Mouse (Mus musculus) spleen, postnatal 0 days (tissue): ENCODE results near the gene Gm7982. TPM values are rescaled to one million over a fixed set of nuclear protein-coding genes. Genes with fewer than 3 reads are reported as not detected.

Experiments
- polyA plus RNA-seq: library from polyadenylated mRNA; unstranded; fragments of >200 nt; fragmentation: Nextera tagmentation; extraction: Ambion mirVana; gene quantifications from 2 replicates; pipeline ENCODE4 v1.2.1, GENCODE M21; 2015

Gm7982 gene
- polyA plus RNA-seq, result not detected in 2 replicates

DNA sequence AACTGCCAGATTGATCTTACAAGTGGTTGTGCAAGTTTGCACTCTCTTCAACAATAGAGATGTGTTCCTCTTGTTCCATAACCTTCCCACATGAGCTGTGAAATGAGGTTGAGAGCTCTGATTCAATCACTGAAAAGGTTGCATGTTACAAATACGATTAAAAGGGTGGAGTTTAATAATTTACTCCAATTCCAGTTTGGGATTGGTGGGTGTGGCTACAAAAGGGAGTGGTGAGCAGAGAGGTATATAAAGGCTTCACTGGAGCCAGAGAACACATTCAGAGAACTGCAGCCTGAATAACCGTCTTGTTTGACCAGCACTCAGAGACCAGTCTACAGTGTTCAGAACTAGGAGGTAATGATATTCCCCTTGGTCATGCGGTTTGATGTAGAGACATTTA, at the start of gene Gm7982:
TSS of gene Gm7982 (plus strand) at position 301 of the 400 bp plus-strand sequence.

DNA sequence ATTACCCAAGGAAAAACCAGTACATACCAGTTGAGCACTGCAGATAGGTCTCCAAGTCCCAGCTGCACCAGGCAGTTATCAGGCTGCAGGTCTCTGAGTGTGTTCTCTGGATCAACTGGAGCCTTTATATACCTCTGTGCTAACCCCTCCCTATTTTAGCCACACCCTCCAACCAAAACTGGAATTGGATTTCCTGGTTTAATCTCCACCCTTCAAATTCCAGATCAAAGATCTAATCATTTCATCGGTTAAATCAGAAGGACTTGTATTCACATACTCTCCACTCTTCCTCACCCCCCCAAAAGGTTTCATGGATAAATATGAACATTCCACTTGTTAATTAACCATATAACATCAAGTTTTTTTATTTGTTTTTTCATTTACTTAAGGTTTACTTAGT, 5.7 kb upstream of the Gm7982 start, which contains the start of gene Gm7978:
TSS of gene Gm7978 (minus strand) at position 101 of the 400 bp plus-strand sequence.

GRCm38 (mm10) chr5:95775690-95776089, 33.9 kb downstream of the Gm7982 start, which contains the start of gene E330014E10Rik:
Gene E330014E10Rik (plus strand): TSS chr5:95775990.

Other genes with a start within 250 kb of the Gm7982 start
- gene Gm3286, start 231.3 kb upstream of the Gm7982 start, polyA plus RNA-seq, result not detected in 2 replicates
- not detected in 2 replicates for gene Gm7971, start 147.1 kb upstream of the Gm7982 start, polyA plus RNA-seq
- not detected in 2 replicates for gene Gm7978, start 5.8 kb upstream of the Gm7982 start, polyA plus RNA-seq
- not detected in 2 replicates for gene E330014E10Rik, start 34.0 kb downstream of the Gm7982 start, polyA plus RNA-seq
- gene Cxcl13, start 214.9 kb downstream of the Gm7982 start, polyA plus RNA-seq, result 21.9 and 30.7 TPM in 2 replicates